Mouse (Mus musculus): ENCODE data around the gene Hcfc1. TPM values are rescaled to one million over a fixed set of nuclear protein-coding genes. Genes with fewer than 3 reads are reported as not detected.

The Hcfc1 gene
- polyA plus RNA-seq, 1 experiment from 2014 or later = 19.0 TPM

DNA sequence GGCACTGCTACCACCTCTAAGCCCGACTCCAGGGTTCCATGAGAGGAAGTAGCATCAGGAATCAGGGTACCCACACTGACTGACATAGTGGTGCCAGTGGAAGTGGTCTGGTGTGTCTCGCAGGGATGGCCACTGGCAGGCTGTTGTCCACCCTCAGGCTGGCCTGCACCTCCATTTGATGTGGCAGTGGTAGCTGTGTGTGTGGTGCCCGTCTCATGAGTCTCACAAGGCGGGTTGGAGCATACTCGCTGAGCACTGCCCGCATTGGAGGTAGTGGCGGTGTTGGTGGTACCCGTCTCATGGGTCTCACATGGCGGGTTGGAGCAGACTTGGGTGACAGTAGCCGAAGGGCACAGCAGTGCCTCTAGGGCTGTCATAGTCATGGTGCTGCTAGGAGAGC is 16.8 kb downstream of the Hcfc1 start:
- no peak overlapping the region for H3K4me2 ChIP-seq (replicated peaks; ENCODE audit: low read depth, low read length)
- H3K9me3 ChIP-seq (ENCODE audit: low read length) = no peaks in the 10 kb centered on the region
- no peak for ATAC-seq
- no peaks in the 10 kb centered on the region for H3K4me1 ChIP-seq (ENCODE audit: insufficient read depth, low read depth, low read length)
- WGBS = 87% methylated on average over 10 of the region's 10 CpGs
- no peak for DNase-seq (ENCODE audit: low spot score)
- peaks cover 7% of the 10 kb centered on the region; the same call in 1 of the 2 replicates for H3K36me3 ChIP-seq (ENCODE audit: insufficient read depth, low read length)
- no peak for TF ChIP-seq CTCF (IDR thresholded peaks at IDR 0.05)
- no peak for TF ChIP-seq EP300 (IDR thresholded peaks at IDR 0.05)
- no peak overlapping the region for H3K27ac ChIP-seq (ENCODE audit: low read length)
- no peaks in the 10 kb centered on the region for H3K27me3 ChIP-seq (replicated peaks; ENCODE audit: insufficient read depth, low read length)
- H3K4me3 ChIP-seq (ENCODE audit: low read depth, low read length) = no peak overlapping the region
- no peak overlapping the region for H3K9ac ChIP-seq (replicated peaks; ENCODE audit: low read depth)

DNA sequence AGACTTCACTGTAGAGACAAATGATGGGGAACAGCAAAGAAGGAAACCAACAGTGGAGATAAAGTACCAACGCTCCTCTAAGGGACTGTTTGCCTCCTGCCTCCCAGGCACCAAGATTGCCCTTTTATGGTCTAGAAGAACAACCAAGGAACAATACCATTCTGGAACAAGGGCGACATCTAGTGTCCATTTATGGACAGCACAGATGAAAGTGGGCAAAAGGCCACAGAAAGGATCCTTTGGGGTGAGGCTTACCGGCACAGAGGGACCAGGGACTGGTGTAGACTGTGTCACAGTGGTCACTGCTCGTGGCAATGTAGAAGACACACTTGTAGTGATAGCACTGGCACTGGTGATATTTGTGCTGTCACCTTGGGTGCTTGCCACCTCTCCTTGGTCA is 17.5 kb downstream of the Hcfc1 start:
- peak; percentile 68 for ATAC-seq
- no peak for TF ChIP-seq EP300 (IDR thresholded peaks at IDR 0.05)
- peak; percentile 85 for TF ChIP-seq CTCF (IDR thresholded peaks at IDR 0.05)
- no peak overlapping the region for H3K9ac ChIP-seq (replicated peaks; ENCODE audit: low read depth)
- H3K4me2 ChIP-seq (replicated peaks; ENCODE audit: low read depth, low read length) = no peak overlapping the region
- H3K4me1 ChIP-seq (ENCODE audit: insufficient read depth, low read depth, low read length) = no peaks in the 10 kb centered on the region
- H3K27ac ChIP-seq (ENCODE audit: low read length) = no peak overlapping the region
- no peaks in the 10 kb centered on the region for H3K27me3 ChIP-seq (replicated peaks; ENCODE audit: insufficient read depth, low read length)
- no peaks in the 10 kb centered on the region for H3K9me3 ChIP-seq (ENCODE audit: low read length)
- peaks cover 7% of the 10 kb centered on the region; the same call in 1 of the 2 replicates for H3K36me3 ChIP-seq (ENCODE audit: insufficient read depth, low read length)
- H3K4me3 ChIP-seq (ENCODE audit: low read depth, low read length) = no peak overlapping the region
- DNase-seq (ENCODE audit: low spot score) = peak; percentile 56
- WGBS = 20% methylated on average over 4 of the region's 4 CpGs

DNA sequence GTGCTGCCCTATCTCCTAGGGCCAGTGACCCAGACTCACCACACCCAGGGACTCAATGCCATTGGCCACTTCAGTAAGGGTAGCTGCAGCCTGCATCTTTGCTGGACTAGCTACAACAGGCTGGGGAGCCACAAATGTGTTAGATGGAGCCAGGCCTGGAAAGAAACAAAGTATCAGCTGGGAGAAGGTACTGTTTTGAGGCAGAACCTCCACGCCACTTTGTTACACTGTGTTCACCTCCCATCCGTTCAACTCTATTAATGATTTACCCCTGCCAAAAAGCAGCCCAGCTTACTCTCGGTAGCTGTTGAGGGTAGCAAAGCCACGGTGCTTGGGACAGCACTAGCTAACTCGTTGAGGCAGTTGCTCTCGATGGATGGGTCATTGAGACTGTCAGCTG is 19.3 kb downstream of the Hcfc1 start:
- H3K36me3 ChIP-seq (ENCODE audit: insufficient read depth, low read length) = peaks cover 7% of the 10 kb centered on the region; the same call in 1 of the 2 replicates

DNA sequence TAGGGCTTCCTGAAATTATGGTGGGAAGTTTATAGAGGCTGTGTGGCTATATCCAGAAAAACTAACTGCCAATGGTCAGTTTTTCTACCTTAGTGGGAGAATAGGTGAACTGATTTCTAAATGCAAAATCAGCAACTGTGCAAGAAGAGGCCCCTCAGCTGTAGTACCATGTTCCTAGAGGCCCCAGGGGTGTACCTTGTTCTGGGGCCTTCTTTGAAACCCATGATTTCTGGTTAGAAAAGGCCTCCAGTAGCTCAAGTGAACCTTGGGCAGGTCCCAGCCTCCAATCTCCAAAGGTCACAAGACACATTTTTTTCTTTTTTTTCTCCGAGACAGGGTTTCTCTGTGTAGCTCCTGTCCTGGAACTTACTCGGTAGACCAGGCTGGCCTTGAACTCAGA is 23.9 kb downstream of the Hcfc1 start:
- ATAC-seq (no peak), DNase-seq (ENCODE audit: low spot score) (no peak)
- Histone ChIP-seq H3K9me3 (ENCODE audit: low read length) (no peaks in the 10 kb centered on the region), H3K4me3 (ENCODE audit: low read depth, low read length) (no peak overlapping the region), H3K27me3 (replicated peaks; ENCODE audit: insufficient read depth, low read length) (no peaks in the 10 kb centered on the region), H3K27ac (ENCODE audit: low read length) (no peak overlapping the region), H3K36me3 (ENCODE audit: insufficient read depth, low read length) (no peaks in the 10 kb centered on the region; the same call in 1 of the 2 replicates), H3K9ac (replicated peaks; ENCODE audit: low read depth) (no peak overlapping the region), H3K4me1 (ENCODE audit: insufficient read depth, low read depth, low read length) (no peaks in the 10 kb centered on the region), H3K4me2 (replicated peaks; ENCODE audit: low read depth, low read length) (no peak overlapping the region)
- 60% methylated on average over 2 of the region's 2 CpGs for WGBS
- no peak for TF ChIP-seq EP300 (IDR thresholded peaks at IDR 0.05)
- no peak for TF ChIP-seq CTCF (IDR thresholded peaks at IDR 0.05)

More for the DNA sequence above, 19.3 kb downstream of the Hcfc1 start:
- ATAC-seq (no peak), DNase-seq (ENCODE audit: low spot score) (no peak)
- Histone ChIP-seq H3K4me1 (ENCODE audit: insufficient read depth, low read depth, low read length) (no peaks in the 10 kb centered on the region), H3K4me2 (replicated peaks; ENCODE audit: low read depth, low read length) (no peak overlapping the region), H3K27me3 (replicated peaks; ENCODE audit: insufficient read depth, low read length) (no peaks in the 10 kb centered on the region), H3K27ac (ENCODE audit: low read length) (no peak overlapping the region), H3K9ac (replicated peaks; ENCODE audit: low read depth) (no peak overlapping the region), H3K9me3 (ENCODE audit: low read length) (no peaks in the 10 kb centered on the region), H3K4me3 (ENCODE audit: low read depth, low read length) (no peak overlapping the region)
- no peak for TF ChIP-seq CTCF (IDR thresholded peaks at IDR 0.05)
- no peak for TF ChIP-seq EP300 (IDR thresholded peaks at IDR 0.05)
- 71% methylated on average over 6 of the region's 6 CpGs for WGBS

DNA sequence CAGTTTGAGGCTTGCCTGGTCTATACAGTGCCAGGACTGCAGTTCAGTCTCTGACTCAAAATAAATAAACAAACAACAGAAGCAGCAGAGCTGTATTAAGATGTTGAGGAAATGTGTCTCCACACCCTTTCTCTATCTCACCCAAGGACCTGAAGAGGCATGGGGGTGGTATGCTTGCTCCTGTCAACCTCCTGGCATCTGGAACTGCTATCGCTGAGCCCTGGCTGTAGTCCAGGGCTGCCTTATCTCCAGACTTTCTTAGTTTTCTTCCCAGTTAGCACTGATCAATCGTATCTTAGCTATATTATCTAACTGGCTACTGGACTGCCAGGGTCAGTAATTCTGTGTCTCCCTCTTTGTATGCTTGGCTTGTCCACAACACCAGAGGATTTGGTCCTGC is 24.3 kb downstream of the Hcfc1 start:
- no peaks in the 10 kb centered on the region; the same call in 1 of the 2 replicates for H3K36me3 ChIP-seq (ENCODE audit: insufficient read depth, low read length)
- no peak for DNase-seq (ENCODE audit: low spot score)
- ATAC-seq = no peak
- no peaks in the 10 kb centered on the region for H3K9me3 ChIP-seq (ENCODE audit: low read length)
- WGBS = 51% methylated on average over 2 of the region's 2 CpGs
- no peak overlapping the region for H3K27ac ChIP-seq (ENCODE audit: low read length)
- no peak overlapping the region for H3K4me3 ChIP-seq (ENCODE audit: low read depth, low read length)
- no peak overlapping the region for H3K4me2 ChIP-seq (replicated peaks; ENCODE audit: low read depth, low read length)
- no peaks in the 10 kb centered on the region for H3K27me3 ChIP-seq (replicated peaks; ENCODE audit: insufficient read depth, low read length)
- no peak overlapping the region for H3K9ac ChIP-seq (replicated peaks; ENCODE audit: low read depth)
- H3K4me1 ChIP-seq (ENCODE audit: insufficient read depth, low read depth, low read length) = no peaks in the 10 kb centered on the region
- TF ChIP-seq EP300 (IDR thresholded peaks at IDR 0.05) = no peak
- no peak for TF ChIP-seq CTCF (IDR thresholded peaks at IDR 0.05)

DNA sequence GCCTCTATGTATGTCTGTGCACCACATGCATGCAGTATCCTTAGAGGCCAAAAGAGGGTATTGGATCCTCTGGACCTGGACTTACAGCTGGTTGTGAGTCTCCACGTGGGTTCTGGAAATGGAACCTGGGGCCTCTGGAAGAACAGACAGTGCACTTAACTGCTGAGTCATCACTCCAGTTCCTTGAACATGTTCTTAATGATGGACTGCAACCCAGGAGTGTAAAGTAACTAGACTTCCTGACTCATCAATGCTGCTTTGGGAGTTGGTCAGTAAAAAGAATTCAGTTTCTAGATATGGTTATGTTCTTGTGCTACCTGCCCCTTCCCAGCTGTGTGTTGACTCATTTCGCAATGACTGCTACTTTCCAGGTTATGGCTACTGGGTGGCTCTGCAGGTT is 34.3 kb downstream of the Hcfc1 start:
- Histone ChIP-seq H3K27ac (ENCODE audit: low read length) (no peak overlapping the region), H3K27me3 (replicated peaks; ENCODE audit: insufficient read depth, low read length) (no peaks in the 10 kb centered on the region), H3K36me3 (ENCODE audit: insufficient read depth, low read length) (no peaks in the 10 kb centered on the region), H3K4me1 (ENCODE audit: insufficient read depth, low read depth, low read length) (no peaks in the 10 kb centered on the region), H3K4me2 (replicated peaks; ENCODE audit: low read depth, low read length) (no peak overlapping the region), H3K9me3 (ENCODE audit: low read length) (no peaks in the 10 kb centered on the region), H3K9ac (replicated peaks; ENCODE audit: low read depth) (no peak overlapping the region), H3K4me3 (ENCODE audit: low read depth, low read length) (no peak overlapping the region)
- TF ChIP-seq CTCF (IDR thresholded peaks at IDR 0.05) (no peak), EP300 (IDR thresholded peaks at IDR 0.05) (no peak)
- ATAC-seq (no peak), DNase-seq (ENCODE audit: low spot score) (no peak)
- 75% methylated on average over 2 of the region's 2 CpGs for WGBS

All from lung, postnatal 0 days (tissue).